Mouse (Mus musculus) urinary bladder, postnatal 4 days (tissue): ENCODE measurements around the gene 4930503B20Rik.

Source experiments
- DNase-seq, 2 experiments: peaks; one replicate each; pipeline ENCODE4 v3.0.0; 2021 to 2022; ENCODE audit warnings: low spot score in 2 of 2

Gene 4930503B20Rik

DNA sequence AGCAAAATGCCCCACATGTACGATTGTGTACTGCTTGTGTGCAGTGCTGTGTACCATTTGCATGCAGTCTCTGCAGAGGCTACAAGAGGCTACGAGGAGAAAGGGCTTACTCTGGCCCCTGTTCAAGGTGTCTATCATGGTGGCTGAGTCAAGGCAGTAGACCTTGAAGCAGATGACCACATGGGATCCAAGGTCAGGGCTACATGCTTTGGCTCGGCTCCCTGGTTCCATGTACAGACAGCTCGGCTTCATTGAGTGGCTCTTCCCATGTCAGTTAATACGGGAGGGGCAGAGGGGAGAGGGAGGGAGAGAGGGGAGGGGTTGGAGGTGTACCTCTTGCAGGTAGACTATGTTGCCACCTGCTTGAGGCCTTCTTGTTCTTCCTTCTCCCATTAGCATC, 1.3 kb upstream of the 4930503B20Rik start:
- no peak for DNase-seq

DNA sequence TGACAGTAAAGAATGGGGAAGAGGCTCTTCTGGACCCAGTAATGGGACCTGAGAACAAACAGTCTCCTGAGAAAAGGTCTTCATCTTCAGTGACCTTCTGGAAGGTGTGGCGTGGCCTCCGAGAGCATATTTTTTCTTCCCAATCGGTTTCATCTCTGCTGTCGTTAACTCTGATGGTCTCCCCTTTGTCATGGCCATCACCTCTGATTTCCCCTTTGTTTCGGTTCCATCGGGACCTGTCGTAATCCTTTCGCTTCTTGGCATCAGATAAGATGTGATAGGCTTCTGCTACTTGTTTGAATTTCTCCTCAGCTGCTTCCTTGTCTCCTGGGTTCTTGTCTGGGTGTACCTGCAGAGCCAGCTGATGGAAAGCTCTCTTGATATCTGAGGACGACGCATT, 401 bp downstream of the 4930503B20Rik start:
- no peak for DNase-seq

- no peak for DNase-seq
Measured at GRCm38 (mm10) chr3:146649311-146649894, 1.7 kb downstream of the 4930503B20Rik start.

DNA sequence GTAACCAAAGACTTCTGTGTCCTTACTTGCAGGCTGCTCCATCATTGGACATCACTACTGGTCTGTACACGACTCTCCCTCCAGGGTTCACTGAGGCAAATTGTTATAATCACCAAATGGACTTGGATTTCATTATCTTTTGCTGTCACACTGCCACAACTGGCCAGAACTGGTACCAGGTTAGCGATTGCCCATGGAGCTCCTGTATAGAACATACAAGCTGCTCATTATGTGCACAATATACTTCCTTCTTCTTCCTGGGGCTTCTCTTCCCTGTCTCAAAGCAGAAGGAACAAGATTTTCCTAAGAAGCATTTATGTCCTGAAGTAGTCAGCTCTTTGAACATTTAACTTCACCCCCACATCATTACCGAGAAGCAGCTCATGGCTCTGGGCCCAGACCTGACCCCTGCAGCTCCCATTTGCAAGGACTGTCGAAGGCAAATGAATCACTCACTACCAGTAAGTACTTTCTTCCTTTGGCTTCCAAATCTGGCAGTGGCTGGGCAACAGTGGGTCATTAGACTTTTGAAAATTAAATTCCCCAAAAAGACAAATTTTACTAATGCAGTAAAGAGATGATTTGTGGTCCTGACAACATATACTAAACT, 9.2 kb downstream of the 4930503B20Rik start:
- no peak for DNase-seq

- no peak for DNase-seq
Measured at GRCm38 (mm10) chr3:146632506-146632905, 18.6 kb downstream of the 4930503B20Rik start.

DNA sequence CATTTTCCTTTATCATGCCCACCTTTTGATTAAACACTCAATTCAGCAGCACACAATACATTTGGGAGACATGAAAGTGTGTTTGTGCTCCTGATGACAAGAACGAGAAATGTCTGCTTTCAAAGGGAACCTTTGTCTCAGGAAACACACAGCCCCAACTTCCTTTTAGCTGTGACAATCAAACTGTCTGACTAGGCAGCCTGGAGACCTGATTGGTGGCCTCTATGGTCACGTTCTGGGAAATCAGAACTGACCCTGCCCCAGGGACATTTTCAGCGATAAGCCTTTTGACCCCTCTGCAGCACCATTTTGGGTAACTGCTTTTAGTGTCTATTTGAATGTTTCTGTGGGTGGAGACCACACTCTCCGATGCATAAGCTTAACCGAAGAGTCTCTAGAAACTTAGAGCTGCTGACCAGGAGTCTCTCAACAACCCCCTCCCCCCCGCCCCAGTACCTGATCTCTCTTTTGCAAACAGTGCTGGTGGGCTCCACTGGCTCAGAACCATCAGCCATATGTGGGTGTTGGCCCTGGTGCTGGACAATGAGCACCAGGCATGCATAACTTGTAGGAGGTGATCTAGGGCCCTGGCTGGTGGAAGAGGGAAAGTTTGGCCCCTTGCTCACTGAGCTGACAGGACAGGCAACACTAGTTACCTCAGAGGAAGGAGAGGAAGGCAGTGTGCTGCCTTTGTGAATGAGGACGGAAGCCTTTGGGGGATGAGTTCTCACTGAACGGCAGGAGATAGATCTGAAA, 22.7 kb downstream of the 4930503B20Rik start:
- no peak for DNase-seq

DNA sequence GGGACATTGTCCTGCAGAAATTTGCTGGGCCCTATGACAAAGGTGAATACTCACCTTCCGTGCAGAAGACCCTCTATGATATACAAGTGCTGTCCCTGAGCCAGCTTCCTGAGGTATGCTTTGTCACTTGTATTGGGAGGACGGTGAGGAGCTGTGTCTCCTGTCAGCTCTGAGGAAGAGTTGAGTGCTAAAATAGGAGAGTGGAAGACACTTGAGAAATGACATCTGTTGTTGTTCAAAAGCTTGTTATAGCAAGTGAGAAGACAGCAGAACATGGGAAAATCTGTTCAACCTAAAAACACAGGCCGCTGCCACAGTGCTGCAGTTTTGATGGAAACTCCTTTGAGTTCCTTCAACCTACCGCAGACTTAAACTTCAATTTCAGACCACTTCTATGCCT, 25.4 kb downstream of the 4930503B20Rik start:
- no peak for DNase-seq

DNA sequence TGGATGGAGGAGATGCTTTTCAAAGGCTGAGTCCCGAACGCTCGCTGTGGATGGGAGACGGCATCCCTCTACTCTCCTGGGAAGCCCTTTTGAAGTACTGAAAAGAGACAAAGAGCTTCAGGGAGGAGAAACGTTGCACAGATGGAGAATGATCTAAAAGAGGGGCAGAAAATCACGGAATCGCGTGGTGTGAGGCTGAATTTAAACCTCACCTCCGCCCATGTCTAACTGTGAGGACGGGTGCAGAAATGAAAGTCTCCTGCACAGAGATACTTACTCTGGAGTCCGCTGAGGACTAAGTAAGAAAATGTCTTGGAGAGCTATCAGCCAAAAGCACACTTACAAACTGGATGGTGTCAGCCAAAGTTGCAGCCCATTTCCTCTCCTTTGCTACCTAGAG, 29.2 kb downstream of the 4930503B20Rik start:
- no peak for DNase-seq

- DNase-seq = no peak
Measured at GRCm38 (mm10) chr3:146620555-146621249, 30.4 kb downstream of the 4930503B20Rik start.

- DNase-seq = no peak
Measured at GRCm38 (mm10) chr3:146620101-146620500, 31.0 kb downstream of the 4930503B20Rik start.

DNA sequence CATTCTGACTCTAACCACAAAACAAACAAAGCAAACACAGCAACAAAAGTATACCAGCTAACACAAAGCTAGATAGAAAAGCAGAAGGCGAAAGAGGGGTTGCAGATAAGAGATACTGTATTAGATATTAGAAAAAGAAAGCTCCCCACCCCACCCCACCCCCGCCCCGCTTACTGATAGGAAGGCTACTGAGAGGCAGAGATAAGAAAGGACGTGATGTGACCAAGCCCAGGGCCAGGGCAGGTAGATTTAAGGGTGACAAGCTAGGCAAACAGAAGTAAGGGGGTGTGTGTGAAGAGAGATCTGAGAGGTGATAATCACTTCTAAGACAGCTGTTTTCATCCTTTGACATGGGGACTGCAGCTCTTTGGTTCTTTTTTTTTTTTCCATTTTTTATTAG, 32.8 kb downstream of the 4930503B20Rik start:
- no peak for DNase-seq

GRCm38 (mm10) chr3:146617946-146618345, 33.2 kb downstream of the 4930503B20Rik start:
- DNase-seq = no peak

- DNase-seq = no peak
Measured at GRCm38 (mm10) chr3:146616533-146617283, 34.4 kb downstream of the 4930503B20Rik start.

GRCm38 (mm10) chr3:146615496-146615895, 35.6 kb downstream of the 4930503B20Rik start, which contains the start of gene Dnase2b:
Dnase2b (minus strand) TSS chr3:146615596.
- no peak for DNase-seq

DNA sequence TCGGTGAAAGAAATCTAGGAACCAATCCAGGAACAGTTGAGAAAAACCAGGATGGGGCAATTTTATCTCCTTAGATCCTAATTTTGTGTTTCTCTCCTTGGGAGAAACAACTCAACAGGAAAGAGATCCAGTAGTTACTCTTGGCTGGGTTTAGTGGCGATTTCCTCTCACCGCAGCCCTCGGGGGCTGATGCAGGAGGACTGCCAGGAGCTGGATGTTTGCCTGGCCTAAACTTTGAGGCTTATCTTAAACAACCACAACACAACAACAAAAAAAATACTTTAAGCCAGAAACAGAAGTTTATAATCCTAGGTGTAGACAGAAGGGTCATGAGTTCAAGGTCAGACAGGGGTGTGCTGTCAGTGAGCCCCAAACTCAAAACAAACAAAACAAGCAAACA, 39.3 kb downstream of the 4930503B20Rik start:
- no peak for DNase-seq

DNA sequence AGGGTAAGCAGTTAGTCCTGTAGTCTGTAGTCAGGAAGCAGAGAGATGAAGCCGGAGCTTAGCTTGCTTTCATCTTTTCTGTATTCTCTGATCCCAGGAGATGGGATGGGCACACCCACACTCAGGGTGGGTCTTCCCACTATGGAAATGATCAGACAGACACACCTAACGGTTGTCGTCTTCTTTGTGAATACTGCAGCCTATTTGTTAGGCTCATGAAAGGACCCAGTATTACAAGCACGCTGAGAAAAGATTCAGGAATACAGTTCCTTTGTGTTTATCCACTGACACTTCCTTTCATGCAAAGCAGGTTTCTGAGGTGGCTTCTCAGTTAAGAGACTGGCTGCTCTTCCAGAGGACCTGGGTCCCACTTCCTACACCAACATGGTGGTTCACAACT, 39.9 kb downstream of the 4930503B20Rik start:
- DNase-seq = no peak

- DNase-seq = no peak
Measured at GRCm38 (mm10) chr3:146610322-146610721, 40.8 kb downstream of the 4930503B20Rik start.

- DNase-seq = no peak
Measured at GRCm38 (mm10) chr3:146607368-146607767, 43.7 kb downstream of the 4930503B20Rik start.

DNA sequence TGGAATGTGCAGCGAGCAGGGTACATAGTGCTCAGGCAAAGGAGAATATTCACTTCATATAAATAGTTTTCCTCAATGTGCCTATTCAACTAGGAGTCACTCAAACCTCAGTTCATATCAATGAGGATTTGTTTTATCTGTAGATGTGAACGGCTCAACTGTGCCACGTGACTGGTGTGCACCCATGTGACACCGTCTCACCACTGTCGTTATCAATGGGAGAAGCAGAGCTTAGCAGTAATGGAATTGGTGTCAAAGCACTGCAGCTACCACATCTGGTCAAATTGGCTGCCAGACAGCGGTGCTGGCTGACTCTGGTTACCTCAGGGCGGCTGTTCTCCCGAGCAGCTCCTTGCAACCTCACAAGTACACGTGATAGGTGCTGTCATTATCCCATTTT, 46.5 kb downstream of the 4930503B20Rik start:
- DNase-seq = no peak

DNA sequence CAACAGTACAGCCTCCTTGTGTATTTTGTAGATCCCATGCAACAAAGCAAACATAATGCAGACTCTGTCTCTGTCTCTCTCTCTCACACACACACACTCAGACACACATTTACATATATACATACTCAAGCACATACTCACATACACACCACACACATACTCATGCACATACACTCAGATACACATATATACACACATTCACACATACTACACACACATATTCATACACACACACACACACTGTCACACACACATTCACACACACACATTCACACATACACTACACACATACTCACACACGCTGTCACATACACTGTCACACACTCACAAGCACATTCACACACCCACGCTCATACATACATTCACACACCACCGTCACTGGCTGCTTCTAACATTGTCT, 48.6 kb downstream of the 4930503B20Rik start:
- no peak for DNase-seq

GRCm38 (mm10) chr3:146601205-146601604, 49.9 kb downstream of the 4930503B20Rik start:
- DNase-seq = no peak
